Mouse (Mus musculus) bone marrow macrophage, adult 2 months (primary cell): ENCODE results near the gene Arl2bp.

ENCODE experiments used
- CTCF ChIP-seq: IDR thresholded peaks from 2 replicates; pipeline ENCODE4 v1.5.1; 2012; ENCODE audit warnings: low read depth, mild to moderate bottlenecking, low read length, moderate library complexity
- POLR2A ChIP-seq: IDR thresholded peaks from 2 replicates; pipeline ENCODE4 v1.6.1; 2012; ENCODE audit warnings: mild to moderate bottlenecking, low read depth, low read length, borderline replicate concordance

DNA sequence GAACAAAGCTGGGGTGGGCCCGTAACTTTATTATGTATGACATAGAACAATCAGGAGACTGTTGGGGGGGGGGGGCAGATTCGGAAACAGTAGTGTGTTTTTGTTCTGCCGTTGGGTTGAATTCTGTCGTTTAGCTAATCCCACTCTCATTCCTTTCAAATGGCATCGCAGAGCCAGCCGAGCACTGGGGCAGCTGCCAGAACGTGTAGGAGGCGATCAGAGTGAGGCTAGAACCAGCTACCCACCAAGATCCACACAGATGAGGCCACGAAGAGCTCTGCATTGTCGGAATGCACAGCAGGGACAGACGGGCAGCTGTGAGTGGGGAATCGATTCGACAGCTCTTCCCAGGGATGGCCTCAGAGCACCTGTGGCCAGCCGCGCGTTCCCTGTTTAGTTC lies 33.0 kb downstream of the Arl2bp start:
- TF ChIP-seq POLR2A (no peak), CTCF (no peak)
